Mouse (Mus musculus): Measurements from ENCODE around the gene Syne2.

The Syne2 gene

GRCm38 (mm10) chr12:75873546-75874235, 55.8 kb downstream of the Syne2 start:
- no peak for DNase-seq (ENCODE audit: low read depth)

GRCm38 (mm10) chr12:75874287-75874994, 56.5 kb downstream of the Syne2 start:
- DNase-seq (ENCODE audit: low read depth), result no peak

- no peak for DNase-seq (ENCODE audit: low read depth)
Measured at GRCm38 (mm10) chr12:75879636-75880317, 61.8 kb downstream of the Syne2 start.

- no peak for DNase-seq (ENCODE audit: low read depth)
Measured at GRCm38 (mm10) chr12:75881554-75881953, 63.6 kb downstream of the Syne2 start.

- DNase-seq (ENCODE audit: low read depth), result no peak
Measured at GRCm38 (mm10) chr12:75886161-75886560, 68.2 kb downstream of the Syne2 start.

GRCm38 (mm10) chr12:75886946-75887345, 69.0 kb downstream of the Syne2 start:
- no peak for DNase-seq (ENCODE audit: low read depth)

GRCm38 (mm10) chr12:75888721-75889120, 70.8 kb downstream of the Syne2 start:
- DNase-seq (ENCODE audit: low read depth), result no peak

GRCm38 (mm10) chr12:75891206-75891605, 73.3 kb downstream of the Syne2 start:
- no peak for DNase-seq (ENCODE audit: low read depth)

- DNase-seq (ENCODE audit: low read depth), result no peak
Measured at GRCm38 (mm10) chr12:75893392-75893791, 75.5 kb downstream of the Syne2 start.

GRCm38 (mm10) chr12:75894316-75894997, 76.5 kb downstream of the Syne2 start:
- DNase-seq (ENCODE audit: low read depth), result peak; percentile 46

- DNase-seq (ENCODE audit: low read depth), result no peak
Measured at GRCm38 (mm10) chr12:75894998-75895331, 77.0 kb downstream of the Syne2 start.

GRCm38 (mm10) chr12:75897793-75898192, 79.9 kb downstream of the Syne2 start:
- DNase-seq (ENCODE audit: low read depth), result no peak

GRCm38 (mm10) chr12:75901721-75902120, 83.8 kb downstream of the Syne2 start:
- no peak for DNase-seq (ENCODE audit: low read depth)

GRCm38 (mm10) chr12:75904068-75904467, 86.1 kb downstream of the Syne2 start:
- no peak for DNase-seq (ENCODE audit: low read depth)

- no peak for DNase-seq (ENCODE audit: low read depth)
Measured at GRCm38 (mm10) chr12:75905304-75905703, 87.4 kb downstream of the Syne2 start.

GRCm38 (mm10) chr12:75908466-75908865, 90.5 kb downstream of the Syne2 start:
- DNase-seq (ENCODE audit: low read depth), result no peak

- no peak for DNase-seq (ENCODE audit: low read depth)
Measured at GRCm38 (mm10) chr12:75915694-75916093, 97.8 kb downstream of the Syne2 start.

GRCm38 (mm10) chr12:75918415-75918814, 100.5 kb downstream of the Syne2 start:
- DNase-seq (ENCODE audit: low read depth), result no peak

- no peak for DNase-seq (ENCODE audit: low read depth)
Measured at GRCm38 (mm10) chr12:75918914-75919313, 101.0 kb downstream of the Syne2 start.

- no peak for DNase-seq (ENCODE audit: low read depth)
Measured at GRCm38 (mm10) chr12:75922900-75923299, 105.0 kb downstream of the Syne2 start.

GRCm38 (mm10) chr12:75924852-75925251, 106.9 kb downstream of the Syne2 start:
- no peak for DNase-seq (ENCODE audit: low read depth)

- DNase-seq (ENCODE audit: low read depth), result no peak
Measured at GRCm38 (mm10) chr12:75927596-75927995, 109.7 kb downstream of the Syne2 start.

- no peak for DNase-seq (ENCODE audit: low read depth)
Measured at GRCm38 (mm10) chr12:75933561-75933960, 115.6 kb downstream of the Syne2 start.

Data from fibroblast of lung, adult 2 months (primary cell).